Mouse (Mus musculus): ENCODE data around the gene Olfr293. TPM values are rescaled to one million over a fixed set of nuclear protein-coding genes. Genes with fewer than 3 reads are reported as not detected.

The Olfr293 gene
- not detected for total RNA-seq (2021)

GRCm38 (mm10) chr7:86648761-86649160, at the start of gene Olfr293:
Gene Olfr293 (plus strand): TSS chr7:86649061.
- DNase-seq (ENCODE audit: low spot score in 2 of 2) = no peak
- intact Hi-C loops (cut with DNase I) = no loop called here

- DNase-seq (ENCODE audit: low spot score in 2 of 2) = no peak
- intact Hi-C loops (cut with DNase I) = no loop called here
These were observed 32.3 kb upstream of the Olfr293 start, which contains the start of gene Olfr294 for GRCm38 (mm10) chr7:86616543-86616942. Gene Olfr294 (minus strand): TSS chr7:86616643.

DNA sequence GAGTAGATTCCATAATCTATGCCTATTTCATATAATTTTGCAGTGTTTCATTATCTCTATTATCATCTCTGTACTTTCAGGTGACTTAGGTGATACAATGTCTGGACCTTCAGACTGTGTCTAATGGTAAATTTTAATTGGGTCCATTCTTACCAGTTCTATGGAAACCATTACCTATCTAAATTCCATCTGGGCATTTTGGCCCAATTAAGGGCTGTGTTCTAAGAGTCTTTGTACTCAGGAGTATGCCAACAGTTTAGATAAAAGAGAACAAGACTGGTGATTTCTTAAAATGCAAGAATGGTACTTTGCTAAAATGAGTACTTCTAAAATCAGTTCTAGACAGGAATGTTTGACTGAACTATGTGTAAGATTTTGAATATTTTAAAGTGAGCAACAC, 39.2 kb downstream of the Olfr293 start, which contains the start of gene Olfr292:
Gene Olfr292, plus strand, starts transcription at position 301 of the 400 bp plus-strand sequence.
- intact Hi-C loops (cut with DNase I) = no loop called here
- DNase-seq (ENCODE audit: low spot score in 2 of 2) = no peak

Other genes with a start within 250 kb of the Olfr293 start
- gene Olfr301, start 245.2 kb upstream of the Olfr293 start, total RNA-seq (2021) = not detected
- not detected for gene Olfr299, start 189.1 kb upstream of the Olfr293 start, total RNA-seq (2021)
- gene Olfr298, start 156.6 kb upstream of the Olfr293 start, total RNA-seq (2021) = not detected
- gene Olfr297, start 129.1 kb upstream of the Olfr293 start, total RNA-seq (2021) = not detected
- not detected for gene Olfr295, start 65.2 kb upstream of the Olfr293 start, total RNA-seq (2021)
- not detected for gene Olfr294, start 32.4 kb upstream of the Olfr293 start, total RNA-seq (2021)
- not detected for gene Olfr292, start 39.3 kb downstream of the Olfr293 start, total RNA-seq (2021)
- gene Folh1, start 126.9 kb downstream of the Olfr293 start, total RNA-seq (2021) = 1 to 10 TPM; 4.0 to 5.5 TPM
- gene Vmn2r77, start 146.0 kb downstream of the Olfr293 start, total RNA-seq (2021) = not detected

Data from left cerebral cortex, postnatal 25 days (tissue).